Mouse (Mus musculus): ENCODE measurements around the gene Clec2d. TPM values are rescaled to one million over a fixed set of nuclear protein-coding genes. Genes with fewer than 3 reads are reported as not detected.

Clec2d gene
- polyA plus RNA-seq, 1 experiment from 2014 or later: not detected

- ATAC-seq (replicated peaks; ENCODE audit: insufficient number of reproducible peaks, low FRiP score, low TSS enrichment, low read depth) (no peak), DNase-seq (ENCODE audit: low spot score) (no peak)
- Histone ChIP-seq H3K4me1 (ENCODE audit: control insufficient read depth, insufficient read depth, low read length) (no peaks in the 10 kb centered on the region), H3K4me3 (ENCODE audit: low read depth, low read length) (no peak overlapping the region), H3K9me3 (replicated peaks; ENCODE audit: control insufficient read depth, low read length) (no peaks in the 10 kb centered on the region), H3K27me3 (ENCODE audit: control insufficient read depth, insufficient read depth, low read length) (no peaks in the 10 kb centered on the region), H3K36me3 (replicated peaks; ENCODE audit: control insufficient read depth, insufficient read depth, low read depth, low read length) (no peaks in the 10 kb centered on the region), H3K9ac (replicated peaks; ENCODE audit: low read length) (no peak overlapping the region), H3K4me2 (ENCODE audit: low read depth, low read length) (no peak overlapping the region), H3K27ac (replicated peaks; ENCODE audit: low read depth, low read length) (no peak overlapping the region)
- WGBS: 85% methylated on average over 3 of the region's 3 CpGs
Observed at GRCm38 (mm10) chr6:129219897-129220517, 39.6 kb downstream of the Clec2d start.

GRCm38 (mm10) chr6:129221053-129221452, 40.6 kb downstream of the Clec2d start:
- Histone ChIP-seq H3K4me1 (ENCODE audit: control insufficient read depth, insufficient read depth, low read length) (no peaks in the 10 kb centered on the region), H3K9me3 (replicated peaks; ENCODE audit: control insufficient read depth, low read length) (no peaks in the 10 kb centered on the region), H3K4me2 (ENCODE audit: low read depth, low read length) (no peak overlapping the region), H3K27me3 (ENCODE audit: control insufficient read depth, insufficient read depth, low read length) (no peaks in the 10 kb centered on the region), H3K9ac (replicated peaks; ENCODE audit: low read length) (no peak overlapping the region), H3K4me3 (ENCODE audit: low read depth, low read length) (no peak overlapping the region), H3K36me3 (replicated peaks; ENCODE audit: control insufficient read depth, insufficient read depth, low read depth, low read length) (no peaks in the 10 kb centered on the region), H3K27ac (replicated peaks; ENCODE audit: low read depth, low read length) (no peak overlapping the region)
- ATAC-seq (replicated peaks; ENCODE audit: insufficient number of reproducible peaks, low FRiP score, low TSS enrichment, low read depth): no peak
- 97% methylated on average over 1 of the region's 1 CpGs for WGBS
- no peak for DNase-seq (ENCODE audit: low spot score)

GRCm38 (mm10) chr6:129222188-129222800, 41.9 kb downstream of the Clec2d start:
- H3K4me1 ChIP-seq (ENCODE audit: control insufficient read depth, insufficient read depth, low read length): no peaks in the 10 kb centered on the region
- H3K36me3 ChIP-seq (replicated peaks; ENCODE audit: control insufficient read depth, insufficient read depth, low read depth, low read length): no peaks in the 10 kb centered on the region
- 86% methylated on average over 3 of the region's 3 CpGs for WGBS
- no peak overlapping the region for H3K27ac ChIP-seq (replicated peaks; ENCODE audit: low read depth, low read length)
- H3K9ac ChIP-seq (replicated peaks; ENCODE audit: low read length): no peak overlapping the region
- DNase-seq (ENCODE audit: low spot score) (no peak), ATAC-seq (replicated peaks; ENCODE audit: insufficient number of reproducible peaks, low FRiP score, low TSS enrichment, low read depth) (no peak)
- H3K4me2 ChIP-seq (ENCODE audit: low read depth, low read length): no peak overlapping the region
- H3K9me3 ChIP-seq (replicated peaks; ENCODE audit: control insufficient read depth, low read length): no peaks in the 10 kb centered on the region
- H3K4me3 ChIP-seq (ENCODE audit: low read depth, low read length): no peak overlapping the region
- no peaks in the 10 kb centered on the region for H3K27me3 ChIP-seq (ENCODE audit: control insufficient read depth, insufficient read depth, low read length)

GRCm38 (mm10) chr6:129223611-129224010, 43.2 kb downstream of the Clec2d start:
- no peak overlapping the region for H3K4me2 ChIP-seq (ENCODE audit: low read depth, low read length)
- WGBS: 81% methylated on average over 2 of the region's 2 CpGs
- no peak overlapping the region for H3K4me3 ChIP-seq (ENCODE audit: low read depth, low read length)
- no peaks in the 10 kb centered on the region for H3K27me3 ChIP-seq (ENCODE audit: control insufficient read depth, insufficient read depth, low read length)
- no peak overlapping the region for H3K9ac ChIP-seq (replicated peaks; ENCODE audit: low read length)
- no peaks in the 10 kb centered on the region for H3K36me3 ChIP-seq (replicated peaks; ENCODE audit: control insufficient read depth, insufficient read depth, low read depth, low read length)
- DNase-seq (ENCODE audit: low spot score): no peak
- H3K9me3 ChIP-seq (replicated peaks; ENCODE audit: control insufficient read depth, low read length): no peaks in the 10 kb centered on the region
- ATAC-seq (replicated peaks; ENCODE audit: insufficient number of reproducible peaks, low FRiP score, low TSS enrichment, low read depth): no peak
- H3K4me1 ChIP-seq (ENCODE audit: control insufficient read depth, insufficient read depth, low read length): no peaks in the 10 kb centered on the region
- no peak overlapping the region for H3K27ac ChIP-seq (replicated peaks; ENCODE audit: low read depth, low read length)

- Histone ChIP-seq H3K4me2 (ENCODE audit: low read depth, low read length) (no peak overlapping the region), H3K27ac (replicated peaks; ENCODE audit: low read depth, low read length) (no peak overlapping the region), H3K27me3 (ENCODE audit: control insufficient read depth, insufficient read depth, low read length) (no peaks in the 10 kb centered on the region), H3K4me1 (ENCODE audit: control insufficient read depth, insufficient read depth, low read length) (no peaks in the 10 kb centered on the region), H3K4me3 (ENCODE audit: low read depth, low read length) (no peak overlapping the region), H3K36me3 (replicated peaks; ENCODE audit: control insufficient read depth, insufficient read depth, low read depth, low read length) (no peaks in the 10 kb centered on the region), H3K9me3 (replicated peaks; ENCODE audit: control insufficient read depth, low read length) (no peaks in the 10 kb centered on the region), H3K9ac (replicated peaks; ENCODE audit: low read length) (no peak overlapping the region)
- no peak for DNase-seq (ENCODE audit: low spot score)
- ATAC-seq (replicated peaks; ENCODE audit: insufficient number of reproducible peaks, low FRiP score, low TSS enrichment, low read depth): no peak
- 93% methylated on average over 1 of the region's 1 CpGs for WGBS
Observed at GRCm38 (mm10) chr6:129224090-129224489, 43.7 kb downstream of the Clec2d start.

- no peak overlapping the region for H3K4me3 ChIP-seq (ENCODE audit: low read depth, low read length)
- WGBS: 81% methylated on average over 2 of the region's 2 CpGs
- H3K27me3 ChIP-seq (ENCODE audit: control insufficient read depth, insufficient read depth, low read length): no peaks in the 10 kb centered on the region
- ATAC-seq (replicated peaks; ENCODE audit: insufficient number of reproducible peaks, low FRiP score, low TSS enrichment, low read depth): no peak
- no peak overlapping the region for H3K4me2 ChIP-seq (ENCODE audit: low read depth, low read length)
- H3K36me3 ChIP-seq (replicated peaks; ENCODE audit: control insufficient read depth, insufficient read depth, low read depth, low read length): no peaks in the 10 kb centered on the region
- no peak overlapping the region for H3K9ac ChIP-seq (replicated peaks; ENCODE audit: low read length)
- H3K4me1 ChIP-seq (ENCODE audit: control insufficient read depth, insufficient read depth, low read length): no peaks in the 10 kb centered on the region
- DNase-seq (ENCODE audit: low spot score): no peak
- H3K27ac ChIP-seq (replicated peaks; ENCODE audit: low read depth, low read length): no peak overlapping the region
- no peaks in the 10 kb centered on the region for H3K9me3 ChIP-seq (replicated peaks; ENCODE audit: control insufficient read depth, low read length)
Observed at GRCm38 (mm10) chr6:129225078-129225477, 44.7 kb downstream of the Clec2d start.

- Histone ChIP-seq H3K27ac (replicated peaks; ENCODE audit: low read depth, low read length) (no peak overlapping the region), H3K4me3 (ENCODE audit: low read depth, low read length) (no peak overlapping the region), H3K9me3 (replicated peaks; ENCODE audit: control insufficient read depth, low read length) (no peaks in the 10 kb centered on the region), H3K36me3 (replicated peaks; ENCODE audit: control insufficient read depth, insufficient read depth, low read depth, low read length) (no peaks in the 10 kb centered on the region), H3K4me1 (ENCODE audit: control insufficient read depth, insufficient read depth, low read length) (no peaks in the 10 kb centered on the region), H3K4me2 (ENCODE audit: low read depth, low read length) (no peak overlapping the region), H3K9ac (replicated peaks; ENCODE audit: low read length) (no peak overlapping the region), H3K27me3 (ENCODE audit: control insufficient read depth, insufficient read depth, low read length) (no peaks in the 10 kb centered on the region)
- DNase-seq (ENCODE audit: low spot score) (no peak), ATAC-seq (replicated peaks; ENCODE audit: insufficient number of reproducible peaks, low FRiP score, low TSS enrichment, low read depth) (no peak)
- 63% methylated on average over 3 of the region's 3 CpGs for WGBS
Observed at GRCm38 (mm10) chr6:129228935-129229773, 48.7 kb downstream of the Clec2d start.

All from embryonic facial prominence, embryonic 11.5 days (tissue).